Mouse (Mus musculus): ENCODE data around the gene Polr1b.

GRCm38 (mm10) chr2:129112924-129113323 is 12.1 kb downstream of the Polr1b start:
- TF ChIP-seq CTCF (IDR thresholded peaks at IDR 0.05; ENCODE audit: control insufficient read depth, insufficient read depth, insufficient read length): no peak
- no peak for TF ChIP-seq CEBPB (IDR thresholded peaks at IDR 0.05; ENCODE audit: low read depth)
- no peak for TF ChIP-seq MYOG (IDR thresholded peaks at IDR 0.05; ENCODE audit: control insufficient read depth, extremely low read depth, insufficient read length)

All from C2C12 (cell line).